Mouse (Mus musculus): Measurements from ENCODE around the gene Sytl3. TPM values are rescaled to one million over a fixed set of nuclear protein-coding genes. Genes with fewer than 3 reads are reported as not detected.
"Not testable (repeated sequence)": the region's sequence is repeated elsewhere in the genome, so short reads cannot be mapped to it uniquely, and the experiment has no call there.

Gene Sytl3
- total RNA-seq, 2 experiments from 2014 or later: 0.25 to 0.48 TPM

- DNase-seq (ENCODE audit: low spot score in 2 of 2): not testable (repeated sequence)
Measured at GRCm38 (mm10) chr17:6645668-6646067, 13.2 kb upstream of the Sytl3 start.

GRCm38 (mm10) chr17:6646841-6647240 lies 12.1 kb upstream of the Sytl3 start:
- DNase-seq (ENCODE audit: low spot score in 2 of 2): not testable (repeated sequence)

- DNase-seq (ENCODE audit: low spot score in 2 of 2): not testable (repeated sequence)
Measured at GRCm38 (mm10) chr17:6647452-6647851, 11.4 kb upstream of the Sytl3 start.

GRCm38 (mm10) chr17:6650904-6651565 lies 7.9 kb upstream of the Sytl3 start:
- not testable (repeated sequence) for DNase-seq (ENCODE audit: low spot score in 2 of 2)

GRCm38 (mm10) chr17:6653341-6653946 lies 5.4 kb upstream of the Sytl3 start:
- DNase-seq (ENCODE audit: low spot score in 2 of 2): not testable (repeated sequence)

- peak; percentile 66 to 76 for DNase-seq (ENCODE audit: low spot score in 2 of 2)
Measured at GRCm38 (mm10) chr17:6655087-6655511, 3.8 kb upstream of the Sytl3 start.

GRCm38 (mm10) chr17:6655567-6656281 lies 3.2 kb upstream of the Sytl3 start, which contains the start of gene Dynlt1f:
Gene Dynlt1f, minus strand, starts transcription at chr17:6655900.
- peak; percentile 69 to 74 for DNase-seq (ENCODE audit: low spot score in 2 of 2)

GRCm38 (mm10) chr17:6656471-6656870 lies 2.4 kb upstream of the Sytl3 start:
- not testable (repeated sequence) for DNase-seq (ENCODE audit: low spot score in 2 of 2)

- DNase-seq (ENCODE audit: low spot score in 2 of 2): not testable (repeated sequence)
Measured at GRCm38 (mm10) chr17:6660589-6660988, 1.7 kb downstream of the Sytl3 start.

- not testable (repeated sequence) for DNase-seq (ENCODE audit: low spot score in 2 of 2)
Measured at GRCm38 (mm10) chr17:6661093-6661816, 2.4 kb downstream of the Sytl3 start.

- DNase-seq (ENCODE audit: low spot score in 2 of 2): not testable (repeated sequence)
Measured at GRCm38 (mm10) chr17:6662840-6663239, 3.9 kb downstream of the Sytl3 start.

GRCm38 (mm10) chr17:6665389-6665788 lies 6.5 kb downstream of the Sytl3 start:
- DNase-seq (ENCODE audit: low spot score in 2 of 2): not testable (repeated sequence)

GRCm38 (mm10) chr17:6668522-6668921 lies 9.6 kb downstream of the Sytl3 start:
- not testable (repeated sequence) for DNase-seq (ENCODE audit: low spot score in 2 of 2)

GRCm38 (mm10) chr17:6674297-6674696 lies 15.4 kb downstream of the Sytl3 start:
- DNase-seq (ENCODE audit: low spot score in 2 of 2): not testable (repeated sequence)

- not testable (repeated sequence) for DNase-seq (ENCODE audit: low spot score in 2 of 2)
Measured at GRCm38 (mm10) chr17:6678063-6678462, 19.2 kb downstream of the Sytl3 start.

- DNase-seq (ENCODE audit: low spot score in 2 of 2): not testable (repeated sequence)
Measured at GRCm38 (mm10) chr17:6681721-6682120, 22.8 kb downstream of the Sytl3 start.

GRCm38 (mm10) chr17:6683702-6684101 lies 24.8 kb downstream of the Sytl3 start:
- not testable (repeated sequence) for DNase-seq (ENCODE audit: low spot score in 2 of 2)

- DNase-seq (ENCODE audit: low spot score in 2 of 2): not testable (repeated sequence)
Measured at GRCm38 (mm10) chr17:6684464-6685287, 25.8 kb downstream of the Sytl3 start.

- not testable (repeated sequence) for DNase-seq (ENCODE audit: low spot score in 2 of 2)
Measured at GRCm38 (mm10) chr17:6685288-6685818, 26.5 kb downstream of the Sytl3 start.
